Comparison of ENCODE assay signal across 16 mouse cellular contexts in genomic region chr8:80399594-80400207, GRCm38 (mm10).
"Had no signal": no experiment of that assay in that cellular context is flagged by ENCODE, and none has a peak within 500 bp of the region (broad histone marks: within the 10 kb centered on the region; RNA-seq: fewer than 3 reads in every experiment).

No protein-coding gene starts in this region.

- H3K27ac ChIP-seq: intestine, embryonic 15.5 days; kidney, embryonic 15.5 days; left cerebral cortex, adult 2 months; liver, embryonic 15.5 days; stomach, embryonic 15.5 days had no signal

- H3K9ac ChIP-seq: intestine, embryonic 15.5 days; kidney, embryonic 15.5 days; liver, embryonic 15.5 days; stomach, embryonic 15.5 days had no signal

- H3K9me3 ChIP-seq: intestine, embryonic 15.5 days; kidney, embryonic 15.5 days; liver, embryonic 15.5 days; stomach, embryonic 15.5 days had no signal

- H3K36me3 ChIP-seq: intestine, embryonic 15.5 days; kidney, embryonic 15.5 days; liver, embryonic 15.5 days; stomach, embryonic 15.5 days had no signal

- DNase-seq: kidney, adult 11 months; kidney, adult 8-10 months; layer of hippocampus, postnatal 36 days; midbrain, embryonic 14.5 days; retina, postnatal 1 day; right cerebral cortex, postnatal 25 days; spleen, adult 18-20 months; thymus, postnatal 25 days had no signal

- ATAC-seq: hindbrain, embryonic 16.5 days; intestine, embryonic 15.5 days had no signal

- H3K4me2 ChIP-seq: intestine, embryonic 15.5 days; kidney, embryonic 15.5 days; liver, embryonic 11.5 days; liver, embryonic 15.5 days; midbrain, embryonic 11.5 days; stomach, embryonic 15.5 days had no signal

- H3K27me3 ChIP-seq: intestine, embryonic 15.5 days; kidney, embryonic 15.5 days; liver, embryonic 15.5 days; stomach, embryonic 15.5 days had no signal

- H3K4me3 ChIP-seq: intestine, embryonic 15.5 days; kidney, embryonic 15.5 days; left cerebral cortex, adult 2 months; liver, embryonic 15.5 days; stomach, embryonic 15.5 days had no signal

- H3K4me1 ChIP-seq: intestine, embryonic 15.5 days; kidney, embryonic 15.5 days; liver, embryonic 15.5 days; stomach, embryonic 15.5 days had no signal
